Mouse (Mus musculus) hindbrain, embryonic 12.5 days (tissue): ENCODE measurements around the gene Rap1b. TPM values are rescaled to one million over a fixed set of nuclear protein-coding genes. Genes with fewer than 3 reads are reported as not detected.

Experiments used
- ATAC-seq: fragments of 200-750 bp; cut with Nextera tagmentation; 2 replicates; pipeline ENCODE4 v1.8.0; 2017; ENCODE audit warnings: moderate TSS enrichment; ENCODE audit not compliant: low FRiP score
- H3K27ac ChIP-seq: fragments of 300-500 bp; sonication (generic); 2 replicates; pipeline ENCODE4 v1.5.1; 2016; ENCODE audit warnings: mild to moderate bottlenecking
- H3K27me3 ChIP-seq: fragments of 300-500 bp; sonication (generic); 2 replicates; pipeline ENCODE4 v1.6.1; 2016; ENCODE audit warnings: mild to moderate bottlenecking
- H3K36me3 ChIP-seq: fragments of 300-500 bp; sonication (generic); 2 replicates; pipeline ENCODE4 v1.6.1; 2016; ENCODE audit warnings: mild to moderate bottlenecking
- H3K4me1 ChIP-seq: fragments of 300-500 bp; sonication (generic); 2 replicates; pipeline ENCODE4 v1.6.1; 2016
- H3K4me2 ChIP-seq: fragments of 300-500 bp; sonication (generic); replicated peaks from 2 replicates; pipeline ENCODE4 v1.6.1; 2016; ENCODE audit warnings: mild to moderate bottlenecking
- H3K4me3 ChIP-seq: fragments of 300-500 bp; sonication (generic); 2 replicates; pipeline ENCODE4 v1.5.1; 2016; ENCODE audit warnings: mild to moderate bottlenecking
- H3K9ac ChIP-seq: fragments of 300-500 bp; sonication (generic); 2 replicates; pipeline ENCODE4 v1.6.1; 2016; ENCODE audit warnings: mild to moderate bottlenecking, moderate library complexity
- H3K9me3 ChIP-seq: fragments of 300-500 bp; sonication (generic); replicated peaks from 2 replicates; pipeline ENCODE4 v1.6.1; 2016; ENCODE audit warnings: mild to moderate bottlenecking
- WGBS: fragments of 180-500 bp; shearing (Covaris S2); methylation state at CpG from one replicate; pipeline ENCODE4 v1.1.7; 2016; 5-methylcytosine and 5-hydroxymethylcytosine counted together
- polyA plus RNA-seq: library from polyadenylated mRNA; unstranded; fragments of >200 nt; fragmentation: Nextera tagmentation; extraction: Ambion mirVana; gene quantifications from 2 replicates; pipeline ENCODE4 v1.2.1, GENCODE M21; 2016

The Rap1b gene
- polyA plus RNA-seq, 1 experiment from 2014 or later, result 148 TPM

- no peaks in the 10 kb centered on the region for H3K4me1 ChIP-seq
- no peak overlapping the region for H3K9ac ChIP-seq
- ATAC-seq, result no peak
- H3K9me3 ChIP-seq, result no peaks in the 10 kb centered on the region
- no peaks in the 10 kb centered on the region for H3K27me3 ChIP-seq
- no peaks in the 10 kb centered on the region for H3K36me3 ChIP-seq
- H3K4me2 ChIP-seq, result no peak overlapping the region
- H3K27ac ChIP-seq, result no peak overlapping the region
- WGBS, result 89% methylated on average over 3 of the region's 3 CpGs
- no peak overlapping the region for H3K4me3 ChIP-seq
These were observed 15.0 kb downstream of the Rap1b start for GRCm38 (mm10) chr10:117830797-117831196.

- no peak for ATAC-seq
- 95% methylated on average over 7 of the region's 7 CpGs for WGBS
- no peaks in the 10 kb centered on the region for H3K36me3 ChIP-seq
- H3K9me3 ChIP-seq, result no peaks in the 10 kb centered on the region
- H3K27me3 ChIP-seq, result no peaks in the 10 kb centered on the region
- no peak overlapping the region for H3K4me3 ChIP-seq
- no peak overlapping the region for H3K4me2 ChIP-seq
- no peak overlapping the region for H3K9ac ChIP-seq
- no peak overlapping the region for H3K27ac ChIP-seq
- H3K4me1 ChIP-seq, result no peaks in the 10 kb centered on the region; the same call in 1 of the 2 replicates
These were observed 16.2 kb downstream of the Rap1b start for GRCm38 (mm10) chr10:117829472-117830155.

GRCm38 (mm10) chr10:117829022-117829421 lies 16.8 kb downstream of the Rap1b start:
- Histone ChIP-seq H3K27me3 (no peaks in the 10 kb centered on the region), H3K27ac (no peak overlapping the region), H3K36me3 (no peaks in the 10 kb centered on the region), H3K9ac (no peak overlapping the region), H3K4me2 (no peak overlapping the region), H3K9me3 (no peaks in the 10 kb centered on the region), H3K4me3 (no peak overlapping the region), H3K4me1 (no peaks in the 10 kb centered on the region; the same call in 1 of the 2 replicates)
- no peak for ATAC-seq
- WGBS, result 84% methylated on average over 4 of the region's 4 CpGs

GRCm38 (mm10) chr10:117828536-117828935 lies 17.3 kb downstream of the Rap1b start:
- H3K36me3 ChIP-seq, result 0 out of 2 replicates have a peak, but pooled peaks cover 1% of the 10 kb centered on the region
- H3K9ac ChIP-seq, result no peak overlapping the region
- no peaks in the 10 kb centered on the region; the same call in 1 of the 2 replicates for H3K4me1 ChIP-seq
- H3K4me3 ChIP-seq, result no peak overlapping the region
- H3K9me3 ChIP-seq, result no peaks in the 10 kb centered on the region
- no peak overlapping the region for H3K4me2 ChIP-seq
- 81% methylated on average over 4 of the region's 4 CpGs for WGBS
- no peak overlapping the region for H3K27ac ChIP-seq
- ATAC-seq, result no peak
- H3K27me3 ChIP-seq, result no peaks in the 10 kb centered on the region

GRCm38 (mm10) chr10:117824647-117825046 lies 21.2 kb downstream of the Rap1b start:
- no peak for ATAC-seq
- 76% methylated on average over 4 of the region's 4 CpGs for WGBS
- H3K27me3 ChIP-seq, result no peaks in the 10 kb centered on the region
- H3K4me2 ChIP-seq, result no peak overlapping the region
- H3K9ac ChIP-seq, result no peak overlapping the region
- no peak overlapping the region for H3K27ac ChIP-seq
- no peak overlapping the region for H3K4me3 ChIP-seq
- peaks cover 35% of the 10 kb centered on the region for H3K36me3 ChIP-seq
- H3K9me3 ChIP-seq, result no peaks in the 10 kb centered on the region
- no peaks in the 10 kb centered on the region; the same call in 1 of the 2 replicates for H3K4me1 ChIP-seq

- H3K27ac ChIP-seq, result no peak overlapping the region
- peaks cover 39% of the 10 kb centered on the region for H3K36me3 ChIP-seq
- H3K9me3 ChIP-seq, result no peaks in the 10 kb centered on the region
- H3K9ac ChIP-seq, result no peak overlapping the region
- WGBS, result 76% methylated on average over 4 of the region's 4 CpGs
- no peaks in the 10 kb centered on the region; the same call in 1 of the 2 replicates for H3K4me1 ChIP-seq
- H3K4me2 ChIP-seq, result no peak overlapping the region
- no peaks in the 10 kb centered on the region for H3K27me3 ChIP-seq
- no peak overlapping the region for H3K4me3 ChIP-seq
- ATAC-seq, result no peak
These were observed 21.7 kb downstream of the Rap1b start for GRCm38 (mm10) chr10:117824139-117824538.

GRCm38 (mm10) chr10:117823321-117823720 lies 22.5 kb downstream of the Rap1b start:
- H3K9me3 ChIP-seq, result no peaks in the 10 kb centered on the region
- no peak overlapping the region for H3K4me3 ChIP-seq
- no peak overlapping the region for H3K4me2 ChIP-seq
- no peak overlapping the region for H3K9ac ChIP-seq
- H3K4me1 ChIP-seq, result no peaks in the 10 kb centered on the region; the same call in 1 of the 2 replicates
- ATAC-seq, result no peak
- H3K36me3 ChIP-seq, result peaks cover 46% of the 10 kb centered on the region
- no peaks in the 10 kb centered on the region for H3K27me3 ChIP-seq
- H3K27ac ChIP-seq, result no peak overlapping the region
- WGBS, result 85% methylated on average over 6 of the region's 6 CpGs

- H3K4me1 ChIP-seq, result no peaks in the 10 kb centered on the region
- no peak overlapping the region for H3K9ac ChIP-seq
- no peak overlapping the region for H3K4me2 ChIP-seq
- ATAC-seq, result no peak
- 94% methylated on average over 6 of the region's 6 CpGs for WGBS
- no peaks in the 10 kb centered on the region for H3K9me3 ChIP-seq
- no peak overlapping the region for H3K4me3 ChIP-seq
- H3K27ac ChIP-seq, result no peak overlapping the region
- H3K27me3 ChIP-seq, result no peaks in the 10 kb centered on the region
- H3K36me3 ChIP-seq, result peaks cover 76% of the 10 kb centered on the region
These were observed 27.2 kb downstream of the Rap1b start for GRCm38 (mm10) chr10:117818600-117818999.

- Histone ChIP-seq H3K36me3 (peaks cover 66% of the 10 kb centered on the region), H3K9me3 (no peaks in the 10 kb centered on the region), H3K9ac (no peak overlapping the region), H3K27me3 (no peaks in the 10 kb centered on the region), H3K4me3 (no peak overlapping the region), H3K4me2 (no peak overlapping the region), H3K4me1 (no peaks in the 10 kb centered on the region), H3K27ac (no peak overlapping the region)
- no peak for ATAC-seq
- WGBS, result 92% methylated on average over 6 of the region's 6 CpGs
These were observed 29.1 kb downstream of the Rap1b start for GRCm38 (mm10) chr10:117816721-117817120.

GRCm38 (mm10) chr10:117812501-117812900 lies 33.3 kb downstream of the Rap1b start:
- 85% methylated on average over 2 of the region's 2 CpGs for WGBS
- ATAC-seq, result no peak
- H3K27me3 ChIP-seq, result no peaks in the 10 kb centered on the region
- H3K4me1 ChIP-seq, result peaks cover 4% of the 10 kb centered on the region; the same call in 1 of the 2 replicates
- no peaks in the 10 kb centered on the region for H3K9me3 ChIP-seq
- H3K4me2 ChIP-seq, result no peak overlapping the region
- H3K9ac ChIP-seq, result no peak overlapping the region
- no peak overlapping the region for H3K27ac ChIP-seq
- no peak overlapping the region for H3K4me3 ChIP-seq
- peaks cover 32% of the 10 kb centered on the region for H3K36me3 ChIP-seq

- 94% methylated on average over 8 of the region's 8 CpGs for WGBS
- Histone ChIP-seq H3K4me1 (peaks cover 4% of the 10 kb centered on the region; the same call in 1 of the 2 replicates), H3K4me2 (no peak overlapping the region), H3K4me3 (no peak overlapping the region), H3K27me3 (no peaks in the 10 kb centered on the region), H3K36me3 (peaks cover 25% of the 10 kb centered on the region), H3K9ac (no peak overlapping the region), H3K27ac (no peak overlapping the region), H3K9me3 (no peaks in the 10 kb centered on the region)
- no peak for ATAC-seq
These were observed 34.3 kb downstream of the Rap1b start for GRCm38 (mm10) chr10:117811555-117811954.

- Histone ChIP-seq H3K4me3 (no peak overlapping the region), H3K9ac (no peak overlapping the region), H3K9me3 (no peaks in the 10 kb centered on the region), H3K27me3 (no peaks in the 10 kb centered on the region), H3K4me1 (peaks cover 4% of the 10 kb centered on the region; the same call in 1 of the 2 replicates), H3K4me2 (no peak overlapping the region), H3K36me3 (peaks cover 16% of the 10 kb centered on the region), H3K27ac (no peak overlapping the region)
- ATAC-seq, result no peak
- 81% methylated on average over 11 of the region's 11 CpGs for WGBS
These were observed 35.3 kb downstream of the Rap1b start for GRCm38 (mm10) chr10:117810506-117810905.

GRCm38 (mm10) chr10:117808068-117808467 lies 37.8 kb downstream of the Rap1b start:
- Histone ChIP-seq H3K9me3 (no peaks in the 10 kb centered on the region), H3K27ac (no peak overlapping the region), H3K27me3 (no peaks in the 10 kb centered on the region), H3K4me2 (no peak overlapping the region), H3K4me3 (no peak overlapping the region), H3K4me1 (peaks cover 4% of the 10 kb centered on the region; the same call in 1 of the 2 replicates), H3K9ac (no peak overlapping the region), H3K36me3 (peaks cover 1% of the 10 kb centered on the region)
- 87% methylated on average over 6 of the region's 6 CpGs for WGBS
- no peak for ATAC-seq
